Mouse (Mus musculus): ENCODE results near the gene Bmp2k. TPM values are rescaled to one million over a fixed set of nuclear protein-coding genes. Genes with fewer than 3 reads are reported as not detected.

The Bmp2k gene
- total RNA-seq, 2 experiments from 2014 or later, result 8.9 to 9.1 TPM

DNA sequence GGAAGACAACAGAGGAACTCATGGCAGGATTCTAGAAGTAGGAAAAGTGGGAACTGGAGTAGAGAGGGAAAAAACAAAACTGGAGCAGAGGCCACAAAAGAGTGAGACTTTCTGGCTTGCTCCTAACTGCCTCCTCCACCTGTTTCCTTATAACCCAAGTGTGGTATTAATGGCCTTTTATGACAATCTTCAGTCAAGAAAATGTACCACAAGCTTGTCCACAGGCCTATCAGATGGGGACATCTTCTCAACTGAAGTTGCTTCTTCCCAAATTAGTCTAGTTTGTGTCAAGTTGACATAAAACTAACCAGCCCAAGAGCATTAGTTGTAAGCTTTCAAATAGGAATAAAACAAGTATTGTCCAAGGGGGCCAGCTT, 27.0 kb upstream of the Bmp2k start:
- DNase-seq, result no peak
- intact Hi-C loops (cut with DNase I), result no loop called here

DNA sequence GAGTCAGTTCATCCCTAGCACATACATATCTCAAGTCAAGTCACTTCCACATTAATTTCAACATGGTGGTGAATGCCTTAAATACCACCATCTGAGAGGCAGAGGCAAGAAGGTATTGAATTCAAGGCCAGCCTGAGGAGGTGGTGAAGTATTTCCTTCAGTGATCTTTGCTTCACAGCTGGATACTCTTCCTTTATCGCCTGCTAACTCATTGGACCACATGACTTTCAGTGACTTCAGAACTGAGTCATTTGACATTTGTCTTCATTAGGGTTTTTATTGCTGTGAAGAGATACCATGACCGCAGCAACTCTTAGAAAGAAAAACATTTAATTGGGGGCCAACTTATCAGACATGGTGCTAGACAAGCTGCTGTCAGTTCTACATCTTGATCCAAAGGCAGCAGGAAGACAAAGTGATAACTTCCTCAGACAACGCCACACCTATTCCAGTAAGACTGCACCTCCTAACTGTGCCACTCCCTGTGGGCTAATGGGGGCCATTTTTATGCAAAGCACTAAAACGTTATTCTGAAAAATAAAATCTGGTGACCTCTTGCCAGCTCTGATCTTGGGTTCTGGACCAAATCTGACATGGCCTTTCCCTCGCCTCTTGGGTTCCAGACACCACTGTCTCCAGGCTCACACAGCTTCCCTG, 24.9 kb upstream of the Bmp2k start:
- intact Hi-C loops (cut with DNase I), result no loop called here

DNA sequence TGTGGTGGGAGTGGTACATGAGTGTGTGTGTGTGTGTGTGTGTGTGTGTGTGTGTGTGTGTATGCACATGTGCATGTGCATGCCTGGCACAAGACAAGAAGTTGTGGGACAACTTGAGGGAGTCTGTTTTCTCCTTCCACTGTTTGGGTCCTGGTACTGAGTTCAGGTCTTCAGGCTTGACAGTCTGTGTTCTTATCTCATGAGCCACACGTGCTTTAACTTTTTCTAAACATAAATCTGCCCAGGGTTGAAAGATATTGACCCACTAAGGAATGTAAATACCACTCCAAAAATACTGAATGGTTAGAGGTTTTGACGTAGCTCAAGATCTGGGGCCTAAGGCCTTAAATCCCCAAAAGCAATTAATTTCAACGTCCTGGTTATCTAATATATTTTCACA, 23.8 kb upstream of the Bmp2k start:
- no peak for DNase-seq
- intact Hi-C loops (cut with DNase I), result no loop called here

More for the DNA sequence above, 24.9 kb upstream of the Bmp2k start:
- DNase-seq, result no peak

DNA sequence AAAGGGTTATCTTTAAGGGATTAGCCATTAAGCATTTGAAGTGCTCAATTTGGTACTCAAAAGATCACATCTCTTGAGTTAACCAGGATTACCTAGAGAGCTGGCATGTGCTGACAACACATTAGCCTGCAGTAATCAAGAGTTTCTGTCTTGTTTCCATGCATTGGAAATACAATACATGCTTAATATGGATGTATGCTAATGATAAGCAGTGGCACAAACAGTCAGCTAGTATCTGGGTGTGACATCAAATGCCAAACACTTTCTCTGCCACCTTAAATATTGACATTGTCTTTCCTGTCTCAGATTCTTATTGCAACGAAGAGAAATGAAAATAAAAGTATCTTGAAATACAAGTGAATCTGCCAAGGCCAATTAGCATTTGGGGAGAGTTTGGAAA, 22.8 kb upstream of the Bmp2k start:
- DNase-seq, result no peak

DNA sequence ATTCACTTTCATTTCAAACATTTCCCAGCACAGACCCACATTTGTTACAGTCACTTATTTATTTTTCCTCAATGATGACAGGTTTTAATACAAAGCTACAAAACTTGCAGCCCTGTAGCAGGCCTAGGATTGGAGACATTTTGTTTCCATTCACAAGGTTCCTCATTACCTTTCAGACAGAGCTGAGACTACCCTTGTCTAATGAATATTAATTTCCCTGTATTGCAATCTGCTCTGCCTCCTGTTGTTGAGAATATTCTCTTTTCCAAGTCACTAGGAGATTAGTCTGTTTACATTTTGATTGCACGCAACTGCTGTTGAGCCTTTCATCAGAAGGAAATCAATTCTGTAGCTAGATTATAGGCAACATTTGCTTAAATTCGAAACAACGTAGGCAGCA, 22.4 kb upstream of the Bmp2k start:
- intact Hi-C loops (cut with DNase I), result no loop called here
- DNase-seq, result no peak

More for the DNA sequence above, 22.8 kb upstream of the Bmp2k start:
- intact Hi-C loops (cut with DNase I), result no loop called here

DNA sequence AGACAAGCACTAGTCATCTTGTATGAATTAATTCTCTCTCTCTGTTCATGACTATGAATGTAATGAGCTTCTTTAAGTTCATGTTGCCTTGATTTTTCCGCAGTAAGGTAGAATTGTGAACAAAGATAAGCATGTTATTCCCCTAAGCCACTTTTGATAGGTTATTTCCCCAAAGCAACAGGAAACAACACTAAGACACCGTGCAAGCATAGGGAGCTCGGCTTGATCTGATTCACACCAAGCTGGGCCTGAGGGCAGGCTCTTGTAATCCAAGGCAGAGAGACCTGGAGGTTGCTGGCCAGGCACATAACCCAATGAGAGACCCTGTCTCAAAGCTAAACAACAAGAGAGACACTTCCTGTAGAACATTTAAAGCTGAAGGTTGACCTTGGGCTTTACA, 21.3 kb upstream of the Bmp2k start:
- DNase-seq, result no peak
- intact Hi-C loops (cut with DNase I), result no loop called here

DNA sequence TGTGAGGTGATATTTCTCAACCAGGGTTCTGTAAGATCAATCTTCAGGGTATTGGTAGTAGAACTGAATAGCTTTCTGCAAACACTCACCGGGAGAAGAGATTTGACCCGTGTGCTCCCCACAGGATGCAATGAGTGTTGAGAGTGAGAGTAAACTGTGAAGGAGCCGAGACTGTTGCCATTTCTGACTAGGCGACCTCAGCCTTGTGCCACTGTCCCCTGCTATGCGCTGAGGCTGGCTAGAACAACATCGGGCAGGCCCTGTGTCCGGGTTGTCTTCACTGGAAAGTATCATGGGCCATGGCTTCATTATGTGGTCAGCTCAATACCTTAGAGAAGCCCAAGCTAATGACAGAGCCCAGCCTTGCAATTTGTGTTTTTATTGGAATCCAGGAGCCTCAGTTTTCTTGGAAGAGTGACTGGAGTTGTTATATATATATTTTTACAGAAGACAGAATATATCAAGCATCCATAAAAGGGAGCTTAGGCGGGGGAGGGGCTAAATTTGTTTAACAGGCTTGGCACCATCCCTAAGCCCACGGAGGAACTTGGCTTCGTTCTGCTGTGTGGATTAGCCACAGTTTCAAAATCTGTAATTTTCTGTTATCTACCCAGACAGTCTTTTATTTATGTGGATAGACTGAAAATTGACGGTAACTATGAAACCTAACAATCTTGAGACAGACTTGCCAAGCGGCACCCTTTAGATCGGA, 18.0 kb upstream of the Bmp2k start:
- intact Hi-C loops (cut with DNase I), result no loop called here
- DNase-seq, result no peak

DNA sequence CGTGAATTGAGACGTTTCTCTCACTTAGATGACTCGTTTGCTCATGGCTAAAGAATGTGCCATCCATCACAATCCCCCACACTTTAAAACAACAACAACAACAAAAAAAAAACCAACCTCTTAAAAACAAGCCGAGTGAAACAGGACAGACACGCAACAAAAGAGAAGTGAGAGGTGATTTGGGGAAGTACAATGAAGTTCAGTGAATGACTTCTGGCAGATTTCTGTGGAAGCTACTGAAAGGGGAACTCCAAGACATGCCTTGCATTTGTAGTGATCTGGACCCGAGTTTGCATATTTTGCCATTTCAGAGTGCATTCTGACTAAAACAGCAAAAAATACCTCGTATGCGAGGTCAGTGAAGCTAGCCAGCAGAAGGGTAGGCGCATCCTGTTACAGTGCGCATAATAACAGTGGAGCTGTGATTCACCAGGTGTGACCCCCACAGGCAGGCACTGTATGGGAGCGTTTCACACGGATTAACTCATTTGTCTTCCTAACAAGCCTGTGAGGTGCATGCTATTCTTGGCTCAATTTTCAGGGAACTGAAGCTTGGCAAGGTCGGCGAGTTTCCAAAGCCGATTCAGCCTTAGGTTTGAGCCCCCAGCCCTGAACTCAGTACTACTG, 17.4 kb upstream of the Bmp2k start:
- intact Hi-C loops (cut with DNase I), result no loop called here
- no peak for DNase-seq

DNA sequence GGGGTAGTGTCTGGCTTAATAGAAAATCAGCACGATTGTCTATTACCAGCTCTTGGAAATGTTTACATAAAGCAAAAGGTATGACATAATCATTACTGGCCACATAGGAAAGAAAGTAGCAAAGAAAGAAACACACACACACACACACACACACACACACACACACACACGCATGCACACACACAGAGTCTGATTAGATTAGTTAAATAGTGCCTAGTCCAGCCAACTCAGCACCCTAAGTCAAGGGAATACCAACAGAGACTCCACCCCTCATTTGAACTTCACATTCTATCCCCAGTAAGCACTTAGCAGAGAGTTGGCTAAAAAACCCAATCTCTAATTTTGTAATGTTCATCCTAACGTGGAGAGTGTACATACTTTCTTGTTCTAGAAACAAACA, 15.5 kb upstream of the Bmp2k start:
- intact Hi-C loops (cut with DNase I), result no loop called here
- DNase-seq, result no peak

DNA sequence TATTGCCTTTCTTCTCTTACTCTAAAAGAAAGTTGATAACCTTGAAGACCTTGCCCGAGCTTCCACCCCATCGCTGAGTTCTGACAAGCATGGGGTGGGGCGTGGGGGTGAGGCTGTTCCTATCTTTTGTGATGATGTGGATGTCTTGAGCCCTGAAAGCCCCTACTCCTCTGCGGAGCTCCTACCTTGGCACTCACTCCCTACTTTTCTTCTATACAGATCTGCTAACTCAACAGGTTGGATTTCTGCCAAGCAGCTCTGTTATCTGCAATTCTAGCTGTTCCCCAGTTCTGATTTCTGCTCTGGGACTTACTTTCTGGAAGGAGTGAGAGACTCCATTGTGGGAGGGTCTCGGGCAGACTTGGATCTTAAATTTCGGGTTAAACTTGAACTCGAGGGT, 14.3 kb upstream of the Bmp2k start:
- intact Hi-C loops (cut with DNase I), result no loop called here
- no peak for DNase-seq

DNA sequence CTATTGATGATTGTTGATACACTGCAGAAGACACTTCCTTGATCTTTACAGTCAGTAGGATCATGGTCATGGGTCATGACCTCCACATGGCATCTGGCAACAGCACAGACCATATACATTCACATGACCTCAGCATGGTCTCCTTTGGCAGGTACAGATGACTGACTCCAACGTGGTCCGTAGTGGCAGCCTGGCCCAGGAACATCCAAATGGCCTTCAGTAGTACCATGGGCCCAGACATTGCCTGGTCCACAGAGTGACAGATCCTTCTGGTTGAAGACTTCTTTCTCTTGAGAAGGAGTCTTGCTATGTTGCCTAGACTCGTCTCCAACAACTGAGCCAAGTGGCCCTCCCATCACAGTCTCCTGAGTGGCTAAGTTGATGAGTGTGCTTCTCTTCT, 10.6 kb upstream of the Bmp2k start:
- no peak for DNase-seq
- intact Hi-C loops (cut with DNase I), result no loop called here

DNA sequence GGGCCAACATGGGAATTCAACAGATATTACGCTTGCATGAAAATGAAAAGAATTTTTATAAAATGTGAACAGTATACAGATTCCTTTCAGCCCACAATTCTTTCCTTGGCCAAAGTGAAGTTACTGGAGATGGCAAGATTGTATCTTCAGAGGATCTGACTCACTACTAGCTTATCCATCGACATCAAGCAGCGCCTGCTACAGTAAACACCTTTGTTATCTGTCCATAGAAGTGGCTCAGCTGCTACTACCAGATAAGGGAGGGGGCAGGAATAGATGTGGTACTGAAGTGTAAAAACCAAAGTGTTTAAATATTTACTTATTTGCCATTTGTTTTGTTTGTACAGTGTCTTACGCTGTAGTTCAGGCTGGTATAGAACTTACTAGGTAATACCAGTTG, 8.6 kb upstream of the Bmp2k start:
- no peak for DNase-seq
- intact Hi-C loops (cut with DNase I), result no loop called here

DNA sequence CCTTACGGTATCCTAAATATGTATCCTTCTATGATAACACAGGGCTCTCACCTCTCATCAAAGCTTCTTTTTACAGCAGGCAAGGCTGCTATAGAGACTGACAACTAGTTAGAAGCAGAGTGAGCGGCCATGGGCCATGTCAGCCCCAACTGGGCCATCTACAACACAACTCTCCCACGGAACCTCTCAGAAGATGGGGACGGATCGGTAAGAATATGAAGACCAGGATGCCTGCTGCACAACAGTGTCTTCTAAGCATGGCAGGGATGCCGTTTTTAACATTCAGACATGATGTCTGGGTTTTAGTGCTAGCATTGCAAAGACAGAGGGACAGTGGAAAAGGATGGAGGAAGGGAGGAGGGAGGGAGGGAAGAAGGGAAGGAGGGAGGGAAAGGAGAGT, 6.3 kb upstream of the Bmp2k start:
- intact Hi-C loops (cut with DNase I), result no loop called here
- no peak for DNase-seq

DNA sequence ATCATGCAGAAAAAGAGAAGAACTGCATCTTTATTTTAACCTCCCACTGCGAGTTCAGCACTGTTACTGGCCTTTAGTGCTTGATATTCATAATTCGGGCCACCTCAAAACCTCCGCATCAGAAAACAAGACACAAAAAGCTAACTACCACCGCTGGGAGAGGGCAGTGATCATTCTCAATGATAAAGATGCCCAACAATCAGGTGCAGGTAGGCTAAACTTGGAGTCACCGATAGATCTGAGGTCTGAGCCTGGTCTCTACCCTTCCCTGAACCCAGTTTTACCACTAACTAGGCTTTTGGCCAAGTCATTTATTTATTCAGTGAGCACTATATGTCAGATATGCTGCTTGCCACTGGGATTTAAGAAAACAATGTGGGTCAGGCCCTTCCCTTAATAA, 4.8 kb upstream of the Bmp2k start:
- intact Hi-C loops (cut with DNase I), result no loop called here
- no peak for DNase-seq

DNA sequence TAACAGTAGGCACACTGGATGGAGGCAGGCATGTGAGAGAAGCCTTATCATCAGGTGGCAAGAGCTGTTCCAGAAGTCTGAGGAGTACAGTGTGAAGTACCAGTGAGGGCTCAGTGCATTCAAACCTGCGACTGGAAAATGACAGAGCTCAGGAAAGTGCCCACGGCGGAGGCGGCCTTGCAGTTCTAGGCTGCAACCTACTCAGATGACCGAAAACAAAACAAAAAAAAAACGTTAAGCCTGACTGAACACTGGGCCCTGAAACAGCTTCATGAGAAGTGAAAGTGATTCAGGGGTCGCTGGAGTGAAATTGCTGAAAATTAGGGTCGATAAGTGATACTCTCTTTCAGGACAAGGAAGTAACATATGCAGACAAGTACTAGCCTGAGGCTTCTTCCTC, 4.4 kb upstream of the Bmp2k start:
- DNase-seq, result no peak
- intact Hi-C loops (cut with DNase I), result no loop called here

DNA sequence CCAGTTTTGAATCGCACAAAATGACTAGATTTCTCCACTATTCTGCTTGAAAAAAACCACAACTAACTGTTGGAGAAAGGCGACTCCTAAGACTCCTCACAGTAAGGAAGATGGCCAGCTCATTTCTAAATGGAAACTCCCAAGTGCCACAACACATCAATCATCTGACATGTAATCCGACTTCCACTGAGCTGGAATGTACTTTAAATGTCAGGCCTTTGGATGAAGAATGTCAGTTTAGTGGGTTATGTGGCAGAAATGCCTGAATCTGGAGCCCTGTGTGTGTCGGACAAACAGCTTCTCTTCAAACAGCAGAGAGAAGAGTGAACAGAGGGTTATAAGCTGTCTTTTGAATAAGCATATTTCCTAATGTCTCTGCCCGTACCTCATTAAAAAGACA, 1.7 kb upstream of the Bmp2k start:
- DNase-seq, result no peak
- intact Hi-C loops (cut with DNase I), result loop anchor here (2.0 to 5.0 kb wide), 3 partner anchors 77 to 203 kb away; partner anchors contain the start of gene Anxa3

DNA sequence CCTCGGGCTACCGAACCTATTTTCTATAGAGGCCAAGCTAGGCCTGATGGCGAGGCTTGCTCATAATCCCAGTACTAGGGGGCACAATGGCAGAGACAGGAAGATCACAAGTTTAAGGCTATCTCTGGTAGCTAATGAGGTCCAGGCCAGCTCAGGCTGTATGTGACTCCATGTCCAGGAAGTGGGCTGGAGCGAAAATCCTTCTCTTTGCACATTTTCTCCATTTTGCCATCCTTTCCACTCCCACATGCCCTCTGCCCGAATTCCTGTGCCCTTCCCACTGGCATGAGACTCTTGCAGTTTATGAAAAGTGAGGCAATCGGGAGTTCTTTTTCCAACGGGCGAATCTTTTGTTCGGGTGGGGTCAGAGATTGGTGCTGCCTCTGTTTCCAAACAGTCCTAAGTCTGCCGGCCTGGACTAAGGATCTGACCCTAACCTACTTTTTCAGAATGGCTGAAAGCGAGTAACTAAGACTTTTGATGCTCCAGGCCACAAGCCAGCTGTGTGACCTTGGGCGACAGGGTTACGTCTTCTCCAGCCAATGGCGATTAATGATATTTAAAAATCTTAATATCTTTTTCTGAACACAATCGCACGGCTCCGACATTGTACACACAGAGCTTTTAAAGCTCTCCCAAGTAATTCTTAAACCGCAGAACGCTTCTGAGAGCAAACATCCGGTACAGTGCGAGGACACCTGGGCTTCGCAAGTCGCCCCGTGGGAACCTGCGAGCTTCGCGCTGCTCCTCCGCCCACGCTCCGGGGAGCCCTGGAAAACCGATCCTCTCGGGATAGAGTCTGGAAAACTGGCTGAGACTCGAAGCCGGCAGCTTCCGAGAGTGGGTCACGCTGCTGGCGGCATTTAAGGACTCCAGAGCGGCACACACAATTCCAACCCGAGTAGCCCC, 834 bp upstream of the Bmp2k start:
- no peak for DNase-seq
- intact Hi-C loops (cut with DNase I), result loop anchor here (2.0 to 5.0 kb wide), 3 partner anchors 78 to 204 kb away; partner anchors contain the start of gene Anxa3

DNA sequence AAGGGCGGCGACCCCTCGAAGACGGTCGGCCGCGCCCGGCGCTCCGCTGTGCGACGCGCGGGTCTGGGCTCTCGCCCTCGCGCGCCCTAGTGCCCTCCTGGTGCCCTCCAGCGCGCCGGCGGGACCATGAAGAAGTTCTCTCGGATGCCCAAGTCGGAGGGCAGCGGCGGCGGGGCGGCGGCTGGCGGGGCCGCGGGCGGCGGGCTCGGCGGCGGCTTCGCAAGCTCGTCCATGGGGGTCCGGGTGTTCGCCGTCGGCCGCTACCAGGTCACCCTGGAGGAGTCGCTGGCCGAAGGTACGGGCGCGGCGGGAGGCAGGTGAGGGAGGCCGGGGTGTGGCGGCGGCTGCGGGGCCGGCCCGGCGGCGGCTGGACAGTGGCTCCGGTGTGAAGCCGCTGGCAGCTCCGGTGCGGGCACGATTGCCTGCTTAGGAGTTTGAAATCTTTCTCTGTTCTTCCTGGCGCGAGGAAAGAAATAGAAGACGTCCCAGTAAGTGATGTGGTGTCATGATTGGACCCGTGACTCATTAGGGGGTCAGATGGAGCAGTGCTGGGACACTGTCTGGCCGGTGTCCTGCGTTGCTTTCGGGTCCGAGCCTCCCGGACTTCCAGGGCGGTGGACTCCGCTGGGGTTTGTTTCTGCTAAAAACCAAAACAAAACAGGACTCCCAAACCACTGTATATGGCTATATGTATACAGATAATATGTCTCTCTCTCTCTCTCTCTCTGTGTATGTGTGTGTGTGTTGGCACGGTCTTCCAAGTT, 495 bp downstream of the Bmp2k start:
- DNase-seq, result peak; percentile 65 to 80
- intact Hi-C loops (cut with DNase I), result loop anchor here (2.0 to 5.0 kb wide), 4 partner anchors 57 to 206 kb away; partner anchors contain the start of gene Anxa3

DNA sequence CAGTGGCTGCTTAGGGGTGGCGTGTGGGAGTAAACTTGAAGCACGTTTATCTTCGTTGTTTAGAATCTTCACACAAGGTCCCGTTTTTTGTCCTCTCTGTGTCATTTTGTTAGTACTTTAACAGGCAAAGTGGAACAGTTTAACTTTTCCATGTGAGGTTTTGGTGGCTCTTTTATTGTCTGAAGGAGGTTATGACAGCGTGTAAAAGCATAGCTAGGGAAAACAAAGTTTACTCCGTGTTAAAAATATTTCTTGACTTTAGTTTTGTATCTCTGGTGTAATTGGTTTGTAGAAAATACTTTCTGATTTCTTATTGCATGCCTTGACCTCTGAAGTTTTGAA, 1.0 kb downstream of the Bmp2k start:
- DNase-seq, result no peak
- intact Hi-C loops (cut with DNase I), result loop anchor here (2.0 to 5.0 kb wide), 3 partner anchors 56 to 206 kb away; partner anchors contain the start of gene Anxa3

DNA sequence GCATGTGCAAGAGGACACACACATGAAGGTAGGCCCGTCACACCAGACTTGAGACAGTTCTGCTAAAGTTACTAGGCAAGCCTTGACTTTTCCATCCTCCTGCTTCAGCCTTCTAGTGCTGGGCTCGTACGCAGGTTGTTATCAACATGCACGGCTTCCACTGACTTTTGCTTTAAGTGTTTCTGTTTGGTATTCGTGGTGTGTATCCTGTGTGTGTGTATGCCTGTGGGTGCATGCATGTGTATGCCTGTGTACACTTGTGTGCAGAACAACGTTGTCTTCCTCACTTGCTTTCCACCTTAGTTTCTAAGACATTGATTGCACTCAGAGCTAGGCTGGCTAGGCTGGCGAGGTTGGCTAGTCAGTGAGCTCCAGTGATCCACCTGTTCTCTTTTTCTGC, 2.1 kb downstream of the Bmp2k start:
- intact Hi-C loops (cut with DNase I), result loop anchor here (2.0 to 5.0 kb wide), 3 partner anchors 55 to 207 kb away; partner anchors contain the start of gene Anxa3
- DNase-seq, result no peak

Measured in heart, postnatal 36 days (tissue).